Mouse (Mus musculus) layer of hippocampus, postnatal 25 days (tissue): ENCODE results near the gene Gnb1. TPM values are rescaled to one million over a fixed set of nuclear protein-coding genes. Genes with fewer than 3 reads are reported as not detected.
"Not testable (repeated sequence)": the region's sequence is repeated elsewhere in the genome, so short reads cannot be mapped to it uniquely, and the experiment has no call there.

Experiments
- DNase-seq, 2 experiments: peaks; one replicate each; pipeline ENCODE4 v3.0.0; 2022; ENCODE audit warnings: mixed read lengths in 2 of 2, low spot score in 1 of 2; ENCODE audit errors: extremely low spot score in 1 of 2
- total RNA-seq, 2 experiments: library from RNA; stranded (reverse); gene quantifications; 2 replicates each; pipeline ENCODE4 v1.2.3; 2021

Gnb1 gene
- total RNA-seq, 2 experiments from 2014 or later = 763 to 780 TPM

- DNase-seq = no peak
Observed at GRCm38 (mm10) chr4:155529294-155529693, 38.1 kb downstream of the Gnb1 start.

GRCm38 (mm10) chr4:155549993-155550392 lies 58.8 kb downstream of the Gnb1 start:
- no peak for DNase-seq

DNA sequence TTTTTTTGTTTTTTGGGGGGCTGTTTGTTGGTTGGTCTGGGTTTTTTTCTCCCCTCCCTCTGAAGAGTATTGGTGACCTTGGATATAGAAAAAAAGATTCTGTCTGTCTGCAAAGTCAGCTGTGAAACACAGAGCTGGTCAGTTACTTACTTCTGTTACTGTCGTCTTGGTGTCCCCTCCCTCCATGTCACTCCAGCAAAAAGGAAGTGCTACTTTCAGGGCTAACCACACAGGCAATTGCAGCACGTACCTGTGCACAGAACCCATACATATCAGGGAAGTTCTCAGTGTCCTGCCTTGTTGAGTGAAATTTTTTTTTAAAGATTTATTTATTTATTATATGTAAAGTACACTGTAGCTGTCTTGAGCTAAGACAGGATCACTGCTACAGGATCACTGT lies 59.3 kb downstream of the Gnb1 start:
- no peak for DNase-seq

DNA sequence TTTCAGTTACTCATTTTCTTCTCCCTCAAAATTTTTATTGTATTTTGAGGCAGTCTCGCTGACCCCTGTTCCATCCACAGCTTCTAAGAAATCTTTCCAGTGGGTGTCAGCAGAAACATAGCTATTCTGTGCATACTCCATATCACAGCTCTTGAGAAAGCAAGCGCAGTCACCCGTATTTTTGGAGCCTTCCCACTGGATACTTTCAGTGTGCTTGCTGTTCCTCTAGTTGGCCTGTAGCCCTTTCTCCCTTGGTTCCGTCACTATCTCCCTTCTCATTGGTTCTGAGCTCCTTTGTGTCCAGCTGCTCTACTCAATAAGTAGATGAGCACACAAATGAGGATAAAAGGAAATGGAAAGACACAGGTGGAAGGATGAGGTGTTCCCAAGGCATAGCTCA lies 59.9 kb downstream of the Gnb1 start:
- no peak for DNase-seq

DNA sequence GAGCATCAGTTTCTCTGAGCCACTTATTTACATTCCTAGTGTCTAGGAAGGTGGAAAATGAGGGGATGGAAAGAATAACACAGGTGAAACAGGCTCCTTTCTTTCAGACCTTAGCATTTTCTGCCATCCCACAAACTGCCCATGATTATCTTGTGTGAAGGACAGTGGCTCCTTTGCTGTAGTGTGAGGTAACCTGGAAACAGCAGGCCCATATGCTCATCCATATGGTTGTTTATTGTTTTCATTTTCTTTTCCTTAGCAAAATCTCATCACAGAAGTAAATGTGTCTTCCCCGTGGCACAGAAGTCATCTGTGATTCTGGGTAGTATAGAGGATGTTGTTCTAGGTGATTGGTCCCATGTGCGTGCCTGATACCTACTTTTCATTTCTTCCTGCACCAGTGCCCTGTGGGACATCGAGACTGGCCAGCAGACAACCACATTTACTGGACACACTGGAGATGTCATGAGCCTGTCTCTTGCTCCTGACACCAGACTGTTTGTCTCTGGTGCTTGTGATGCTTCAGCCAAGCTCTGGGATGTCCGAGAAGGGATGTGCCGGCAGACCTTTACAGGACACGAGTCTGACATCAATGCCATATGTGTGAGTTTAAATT lies 61.9 kb downstream of the Gnb1 start:
- no peak for DNase-seq

DNA sequence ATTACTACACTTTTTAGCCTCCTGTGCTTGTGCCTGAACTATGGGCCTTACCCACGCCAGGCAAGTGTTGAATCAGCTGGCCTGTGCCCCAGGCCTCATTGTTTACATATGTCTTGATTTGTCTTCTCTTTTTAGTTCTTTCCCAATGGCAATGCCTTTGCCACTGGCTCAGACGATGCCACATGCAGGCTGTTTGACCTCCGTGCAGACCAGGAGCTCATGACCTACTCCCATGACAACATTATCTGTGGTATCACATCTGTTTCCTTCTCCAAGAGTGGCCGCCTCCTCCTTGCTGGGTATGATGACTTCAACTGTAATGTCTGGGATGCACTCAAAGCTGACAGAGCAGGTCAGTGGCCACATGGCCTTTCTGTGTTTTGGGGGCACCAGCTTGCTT lies 63.7 kb downstream of the Gnb1 start:
- DNase-seq = no peak

GRCm38 (mm10) chr4:155555464-155555863 lies 64.3 kb downstream of the Gnb1 start:
- no peak for DNase-seq

- no peak for DNase-seq
Observed at GRCm38 (mm10) chr4:155559454-155559853, 68.3 kb downstream of the Gnb1 start.

DNA sequence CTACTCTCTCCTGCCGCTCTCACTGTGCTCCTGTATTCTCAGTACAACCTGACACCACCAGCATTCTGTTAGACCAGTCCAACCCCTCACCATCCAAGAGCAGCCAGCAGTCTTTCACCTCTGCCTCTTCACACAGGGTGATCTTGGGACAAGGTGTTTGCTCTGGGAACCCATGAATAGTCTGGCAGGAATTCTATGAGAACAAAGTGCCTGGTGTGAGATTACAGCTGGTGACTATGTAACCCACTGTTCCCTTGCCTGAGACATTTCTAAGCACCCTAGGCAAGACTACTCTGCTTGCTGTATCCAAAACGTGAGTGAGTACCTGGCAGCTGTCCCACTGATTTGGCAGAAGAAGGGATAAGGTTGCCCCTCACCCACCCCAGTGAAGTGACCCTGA lies 69.8 kb downstream of the Gnb1 start:
- no peak for DNase-seq

DNA sequence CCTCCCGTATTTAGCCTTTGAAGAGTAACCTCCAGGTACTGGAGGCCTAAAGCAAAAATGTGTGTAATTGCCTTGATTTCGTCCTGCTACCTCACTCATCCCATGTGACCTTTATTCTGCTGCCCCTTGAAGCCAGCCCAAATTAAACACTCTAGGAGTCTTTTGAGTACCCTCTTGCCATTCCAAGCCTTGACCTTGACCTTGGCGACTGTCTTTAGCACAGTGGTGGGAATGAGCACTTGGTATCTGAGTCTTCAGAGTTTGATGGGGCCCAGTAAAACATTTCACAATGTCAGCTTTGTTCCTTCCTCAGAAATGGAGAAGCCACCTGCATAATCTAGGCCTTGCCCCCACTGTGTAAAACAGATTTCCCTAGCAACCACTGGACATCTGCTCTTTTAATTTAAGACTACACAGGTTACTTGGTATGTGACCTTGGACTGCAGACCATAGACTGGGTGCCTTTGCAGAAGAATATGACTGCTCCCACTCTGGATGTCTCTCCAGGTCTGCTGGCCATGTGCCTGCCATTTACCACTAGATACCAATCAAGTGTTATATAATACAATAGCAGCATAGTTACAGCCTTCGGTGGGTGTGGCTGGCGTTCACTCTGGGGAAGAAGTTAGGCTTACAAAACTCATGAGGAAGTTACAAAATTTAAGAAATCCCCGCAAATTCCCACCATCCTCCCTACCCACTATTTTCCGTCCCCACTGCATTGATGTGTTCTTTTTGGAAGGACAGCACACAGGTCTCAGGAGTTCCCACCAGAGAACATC lies 70.7 kb downstream of the Gnb1 start, which contains the start of gene Nadk:
Nadk (plus strand) TSS at position 718 of the 782 bp plus-strand sequence.
- no peak for DNase-seq

- DNase-seq = peak; percentile 23 to 32
Observed at GRCm38 (mm10) chr4:155562725-155563399, 71.7 kb downstream of the Gnb1 start.

DNA sequence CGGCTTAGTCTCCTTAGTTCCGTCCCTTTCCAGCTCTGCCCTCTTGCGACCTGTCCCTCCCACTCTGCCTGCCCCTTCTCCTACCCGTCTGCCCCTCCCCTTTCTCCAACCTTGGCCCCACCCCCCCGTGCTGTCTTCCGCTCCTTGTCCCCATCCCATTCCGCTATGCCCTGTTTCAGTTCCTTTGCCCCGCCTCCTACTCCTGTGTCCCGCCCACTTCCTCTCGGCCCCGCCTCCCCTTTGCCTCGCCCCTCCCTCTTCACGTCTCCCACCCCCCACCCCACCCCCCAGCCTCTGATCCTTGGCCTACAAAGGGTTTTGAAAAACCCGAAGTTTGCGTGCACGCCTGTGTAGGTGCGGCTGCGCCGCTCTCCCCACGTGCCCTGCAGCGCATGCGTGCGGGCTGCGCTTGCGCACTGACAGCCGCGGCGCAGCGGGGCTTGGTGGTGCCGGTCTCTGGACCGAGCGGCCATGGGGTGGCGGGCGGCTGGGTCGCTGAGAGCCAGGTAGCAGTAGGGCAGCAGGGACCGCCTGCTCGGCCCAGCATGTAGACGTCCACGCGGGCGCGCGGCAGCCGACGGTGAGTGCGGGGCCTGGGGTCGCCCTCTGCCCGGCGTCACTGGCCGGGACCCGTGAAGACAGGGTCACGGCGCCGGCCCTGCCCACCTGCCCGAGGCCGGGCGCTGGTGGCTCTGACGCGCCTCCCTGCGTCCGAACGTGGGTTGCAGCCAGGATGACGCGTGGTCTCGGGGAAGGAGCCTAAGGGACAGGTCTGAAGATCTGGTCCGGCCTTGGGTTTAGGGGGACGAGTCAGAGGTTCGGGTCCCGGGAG lies 72.5 kb downstream of the Gnb1 start:
- peak; percentile 77 to 89 for DNase-seq

DNA sequence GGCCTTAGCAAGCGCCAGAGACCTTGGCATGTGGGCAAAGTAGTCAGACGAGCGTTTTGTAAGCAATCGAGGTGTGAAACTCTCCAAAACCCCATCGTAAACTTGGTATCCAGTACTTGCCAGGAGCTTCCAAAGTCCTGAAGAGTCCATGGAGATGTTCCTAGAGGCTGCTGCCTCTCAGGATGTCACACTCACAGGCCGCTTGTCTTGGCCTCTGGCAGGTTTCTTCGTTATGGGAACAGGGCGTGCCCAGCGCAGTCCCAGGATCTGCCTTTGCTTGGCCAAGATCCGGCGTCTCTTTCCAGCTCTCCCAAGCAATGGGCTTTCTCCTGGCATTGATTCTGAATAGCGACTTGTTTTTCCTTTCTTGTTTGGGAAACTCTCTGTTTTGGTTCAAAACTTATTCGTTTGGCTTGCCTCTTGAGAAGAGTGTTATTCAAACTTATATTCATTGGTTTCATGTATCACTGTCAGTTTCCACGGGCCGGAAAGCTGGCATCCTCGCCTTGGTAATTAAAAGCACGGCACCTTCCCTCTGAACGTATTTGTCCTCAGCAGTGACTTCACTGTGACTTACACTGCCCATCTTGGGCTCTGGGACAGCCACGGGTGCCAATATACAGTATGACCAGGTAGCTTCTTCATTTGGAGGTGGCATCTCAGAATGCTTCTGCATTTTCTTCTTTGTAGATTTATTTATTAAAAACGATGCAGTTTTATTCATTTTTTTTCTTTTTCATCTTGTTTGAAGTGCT lies 73.3 kb downstream of the Gnb1 start:
- DNase-seq = no peak

DNA sequence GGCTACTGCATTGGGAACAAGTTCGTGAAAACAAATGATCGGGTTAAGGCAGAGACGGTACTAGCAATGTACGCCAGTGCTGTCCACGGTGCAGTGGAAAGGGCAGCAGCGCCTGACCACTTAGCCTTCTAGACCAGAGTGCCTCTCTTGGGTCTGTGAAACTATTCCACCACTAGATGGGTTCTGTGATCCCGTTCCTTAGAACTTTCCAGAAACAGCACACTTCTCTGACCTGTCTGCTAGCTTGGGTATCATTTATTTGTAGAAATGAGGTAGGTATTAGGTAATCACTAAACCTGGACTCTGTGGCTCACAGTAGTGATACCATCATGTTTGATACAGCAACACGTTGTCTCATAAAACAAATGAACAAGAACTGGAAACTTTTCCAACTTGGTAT lies 75.4 kb downstream of the Gnb1 start:
- DNase-seq = no peak

DNA sequence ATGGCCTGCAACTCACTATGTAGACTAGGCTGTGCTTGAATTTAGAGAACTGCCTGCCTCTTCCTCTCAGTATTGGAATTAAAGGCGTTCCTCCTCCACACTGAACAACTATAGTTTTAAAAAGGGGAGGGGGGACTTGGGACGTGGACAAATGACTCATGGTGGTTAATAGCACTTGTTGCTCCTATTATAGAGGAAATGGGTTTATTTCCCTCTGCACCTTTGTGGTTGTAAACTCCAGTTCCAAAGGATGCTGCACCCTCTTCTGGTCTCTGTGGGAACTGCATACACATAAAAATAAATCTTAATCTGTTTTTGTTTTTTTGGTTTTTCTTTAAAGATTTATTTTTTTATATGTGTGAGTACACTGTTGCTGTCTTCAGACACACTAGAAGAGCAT lies 77.0 kb downstream of the Gnb1 start:
- DNase-seq = peak in 1 of 2 experiments; percentile 33

DNA sequence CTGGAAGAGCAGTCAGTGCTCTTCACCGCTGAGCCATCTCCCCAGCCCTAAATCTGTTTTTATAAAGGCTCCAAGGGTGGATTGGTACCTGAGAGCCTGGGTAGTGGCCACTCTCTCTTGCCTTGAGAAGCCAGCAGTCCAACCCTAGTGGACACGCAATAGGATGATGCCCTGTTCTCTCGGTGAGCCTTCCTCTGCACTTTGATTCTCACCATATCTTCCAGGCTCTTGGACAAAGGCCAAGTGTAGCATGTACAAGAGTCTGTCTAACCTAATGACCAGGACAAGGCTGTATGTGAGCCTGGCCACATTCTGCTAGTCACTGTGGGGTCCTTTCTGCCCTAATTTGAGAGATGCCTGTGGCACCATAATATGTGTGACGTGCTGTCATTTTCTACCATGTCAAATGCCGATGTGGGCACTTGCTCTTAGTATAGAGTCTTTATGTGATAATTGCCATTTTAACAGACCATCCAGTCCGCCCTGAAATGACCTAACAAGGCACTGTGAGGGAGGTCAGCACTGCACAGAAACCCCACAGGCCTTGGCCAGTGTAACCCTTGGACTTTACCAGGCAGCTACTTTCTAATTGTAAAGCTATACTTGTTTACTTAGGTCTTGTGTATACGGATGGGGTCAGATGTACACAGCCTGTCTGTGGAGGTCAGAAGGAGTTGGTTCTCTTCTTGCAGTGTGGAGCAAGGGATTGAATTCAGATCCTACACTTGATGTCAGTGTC lies 77.6 kb downstream of the Gnb1 start:
- no peak for DNase-seq

- DNase-seq = no peak
Observed at GRCm38 (mm10) chr4:155569818-155570217, 78.7 kb downstream of the Gnb1 start.

- not testable (repeated sequence) for DNase-seq
Observed at GRCm38 (mm10) chr4:155570315-155570714, 79.2 kb downstream of the Gnb1 start.

DNA sequence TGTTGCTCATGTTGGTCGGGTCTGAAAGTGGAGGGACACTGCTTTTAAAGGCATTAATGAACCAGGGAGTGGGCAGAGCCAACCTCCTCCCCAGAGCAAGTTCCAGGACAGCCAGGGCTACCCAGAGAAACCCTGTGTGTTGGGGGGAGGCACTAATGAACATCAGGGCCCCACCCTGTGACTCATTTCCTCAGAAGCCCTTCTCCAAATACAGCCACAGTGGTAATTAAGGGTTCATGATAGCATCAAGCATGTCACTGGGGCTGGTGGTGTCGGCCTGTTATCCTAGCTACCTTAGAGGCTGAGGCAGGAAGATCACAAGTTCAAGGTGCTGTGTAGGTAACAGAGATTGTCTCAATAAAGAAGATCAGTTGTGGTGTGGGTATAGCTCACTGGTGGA lies 80.3 kb downstream of the Gnb1 start:
- no peak for DNase-seq
